Mouse (Mus musculus): ENCODE results near the gene Otulin.

DNA sequence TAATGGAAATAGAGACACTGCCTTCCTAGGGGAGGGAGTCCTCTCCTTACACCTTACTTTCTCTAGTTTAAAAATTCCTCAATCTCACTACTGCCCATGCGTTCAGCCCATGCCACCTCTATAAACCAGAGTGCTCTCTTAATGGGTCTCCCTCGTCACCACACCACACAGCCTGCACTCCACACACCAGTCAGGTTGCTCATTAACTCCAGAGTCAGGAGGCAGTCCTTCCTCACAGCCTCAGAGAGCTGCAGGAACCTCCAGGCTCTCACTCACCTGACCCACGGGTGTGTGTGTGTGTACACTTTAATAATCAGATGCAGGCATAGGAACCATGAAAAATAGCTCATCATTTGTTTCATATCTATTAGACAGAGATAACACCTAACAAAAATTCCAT is 10.8 kb downstream of the Otulin start:
- no peak for TF ChIP-seq POLR2A (IDR thresholded peaks at IDR 0.05; ENCODE audit: low read depth, low read length)
- no peak for TF ChIP-seq CTCF (IDR thresholded peaks at IDR 0.05; ENCODE audit: extremely low read depth, insufficient read depth, insufficient read length, insufficient replicate concordance)
